Mouse (Mus musculus) intestine, embryonic 15.5 days (tissue): ENCODE results near the gene Asb11. TPM values are rescaled to one million over a fixed set of nuclear protein-coding genes. Genes with fewer than 3 reads are reported as not detected.

Source experiments
- ATAC-seq: fragments of 200-750 bp; cut with Nextera tagmentation; 2 replicates; pipeline ENCODE4 v1.8.0; 2017; ENCODE audit warnings: moderate TSS enrichment, moderate library complexity
- H3K27ac ChIP-seq: fragments of 300-500 bp; sonication (generic); 2 replicates; pipeline ENCODE4 v1.5.1; 2015; ENCODE audit warnings: mild to moderate bottlenecking, inconsistent platforms
- H3K27me3 ChIP-seq: fragments of 300-500 bp; sonication (generic); replicated peaks from 2 replicates; pipeline ENCODE4 v1.6.1; 2015; ENCODE audit warnings: inconsistent platforms
- H3K36me3 ChIP-seq: fragments of 300-500 bp; sonication (generic); 2 replicates; pipeline ENCODE4 v1.6.1; 2015; ENCODE audit warnings: inconsistent platforms
- H3K4me1 ChIP-seq: fragments of 300-500 bp; sonication (generic); replicated peaks from 2 replicates; pipeline ENCODE4 v1.6.1; 2015; ENCODE audit warnings: inconsistent platforms
- H3K4me2 ChIP-seq: fragments of 300-500 bp; sonication (generic); replicated peaks from 2 replicates; pipeline ENCODE4 v1.6.1; 2015; ENCODE audit warnings: mild to moderate bottlenecking, inconsistent platforms
- H3K4me3 ChIP-seq: fragments of 300-500 bp; sonication (generic); replicated peaks from 2 replicates; pipeline ENCODE4 v1.5.1; 2015; ENCODE audit warnings: inconsistent platforms
- H3K9ac ChIP-seq: fragments of 300-500 bp; sonication (generic); 2 replicates; pipeline ENCODE4 v1.6.1; 2015; ENCODE audit warnings: inconsistent platforms
- H3K9me3 ChIP-seq: fragments of 300-500 bp; sonication (generic); 2 replicates; pipeline ENCODE4 v1.6.1; 2016; ENCODE audit warnings: inconsistent platforms
- WGBS: fragments of 180-500 bp; shearing (Covaris S2); methylation state at CpG from one replicate; pipeline ENCODE4 v1.1.7; 2015; 5-methylcytosine and 5-hydroxymethylcytosine counted together
- polyA plus RNA-seq: library from polyadenylated mRNA; unstranded; fragments of >200 nt; fragmentation: Nextera tagmentation; extraction: Ambion mirVana; gene quantifications from 2 replicates; pipeline ENCODE4 v1.2.1, GENCODE M21; 2015

Asb11 gene
- polyA plus RNA-seq, 1 experiment from 2014 or later: 0.10 TPM

GRCm38 (mm10) chrX:164424821-164425220, 12.0 kb upstream of the Asb11 start:
- no peak overlapping the region for H3K9ac ChIP-seq
- WGBS: 74% methylated on average over 1 of the region's 1 CpGs
- no peaks in the 10 kb centered on the region for H3K27me3 ChIP-seq
- H3K4me2 ChIP-seq: no peak overlapping the region
- H3K9me3 ChIP-seq: no peaks in the 10 kb centered on the region
- no peak for ATAC-seq
- H3K4me3 ChIP-seq: no peak overlapping the region
- no peak overlapping the region for H3K27ac ChIP-seq
- no peaks in the 10 kb centered on the region for H3K36me3 ChIP-seq
- H3K4me1 ChIP-seq: no peaks in the 10 kb centered on the region

GRCm38 (mm10) chrX:164427295-164427694, 9.5 kb upstream of the Asb11 start:
- 72% methylated on average over 4 of the region's 4 CpGs for WGBS

GRCm38 (mm10) chrX:164428224-164428623, 8.6 kb upstream of the Asb11 start:
- Histone ChIP-seq H3K4me3 (no peak overlapping the region), H3K36me3 (no peaks in the 10 kb centered on the region), H3K4me1 (no peaks in the 10 kb centered on the region), H3K4me2 (no peak overlapping the region), H3K27ac (no peak overlapping the region), H3K9me3 (no peaks in the 10 kb centered on the region), H3K9ac (no peak overlapping the region), H3K27me3 (no peaks in the 10 kb centered on the region)
- no peak for ATAC-seq
- 77% methylated on average over 2 of the region's 2 CpGs for WGBS

More at GRCm38 (mm10) chrX:164427295-164427694, 9.5 kb upstream of the Asb11 start:
- Histone ChIP-seq H3K27ac (no peak overlapping the region), H3K4me1 (no peaks in the 10 kb centered on the region), H3K27me3 (no peaks in the 10 kb centered on the region), H3K4me2 (no peak overlapping the region), H3K9me3 (no peaks in the 10 kb centered on the region), H3K4me3 (no peak overlapping the region), H3K36me3 (no peaks in the 10 kb centered on the region), H3K9ac (no peak overlapping the region)
- peak; percentile 90 for ATAC-seq

- ATAC-seq: no peak
- H3K27ac ChIP-seq: no peak overlapping the region
- no peak overlapping the region for H3K4me3 ChIP-seq
- 65% methylated on average over 6 of the region's 6 CpGs for WGBS
- H3K4me2 ChIP-seq: no peak overlapping the region
- H3K36me3 ChIP-seq: no peaks in the 10 kb centered on the region
- no peak overlapping the region for H3K9ac ChIP-seq
- H3K9me3 ChIP-seq: no peaks in the 10 kb centered on the region
- no peaks in the 10 kb centered on the region for H3K4me1 ChIP-seq
- no peaks in the 10 kb centered on the region for H3K27me3 ChIP-seq
Observed at GRCm38 (mm10) chrX:164430621-164431020, 6.2 kb upstream of the Asb11 start.

- Histone ChIP-seq H3K4me2 (no peak overlapping the region), H3K27ac (no peak overlapping the region), H3K36me3 (no peaks in the 10 kb centered on the region), H3K27me3 (no peaks in the 10 kb centered on the region), H3K4me3 (no peak overlapping the region), H3K4me1 (no peaks in the 10 kb centered on the region), H3K9ac (no peak overlapping the region), H3K9me3 (no peaks in the 10 kb centered on the region)
- 69% methylated on average over 2 of the region's 2 CpGs for WGBS
- ATAC-seq: 0 out of 2 replicates have a peak, but pooled peaks have one; percentile 32
Observed at GRCm38 (mm10) chrX:164431133-164431532, 5.7 kb upstream of the Asb11 start.

GRCm38 (mm10) chrX:164431541-164431940, 5.3 kb upstream of the Asb11 start:
- H3K9me3 ChIP-seq: no peaks in the 10 kb centered on the region
- no peak overlapping the region for H3K27ac ChIP-seq
- ATAC-seq: 0 out of 2 replicates have a peak, but pooled peaks have one; percentile 11
- no peaks in the 10 kb centered on the region for H3K4me1 ChIP-seq
- H3K4me2 ChIP-seq: no peak overlapping the region
- WGBS: 83% methylated on average over 6 of the region's 6 CpGs
- no peaks in the 10 kb centered on the region for H3K36me3 ChIP-seq
- no peaks in the 10 kb centered on the region for H3K27me3 ChIP-seq
- H3K4me3 ChIP-seq: no peak overlapping the region
- H3K9ac ChIP-seq: no peak overlapping the region

GRCm38 (mm10) chrX:164432682-164433081, 4.1 kb upstream of the Asb11 start:
- Histone ChIP-seq H3K27me3 (no peaks in the 10 kb centered on the region), H3K4me3 (no peak overlapping the region), H3K4me2 (no peak overlapping the region), H3K4me1 (no peaks in the 10 kb centered on the region), H3K9me3 (no peaks in the 10 kb centered on the region), H3K9ac (no peak overlapping the region), H3K36me3 (no peaks in the 10 kb centered on the region), H3K27ac (no peak overlapping the region)
- WGBS: 95% methylated on average over 9 of the region's 9 CpGs
- no peak for ATAC-seq

- 83% methylated on average over 7 of the region's 7 CpGs for WGBS
- no peaks in the 10 kb centered on the region for H3K4me1 ChIP-seq
- ATAC-seq: no peak
Observed at GRCm38 (mm10) chrX:164439462-164439861, 2.7 kb downstream of the Asb11 start.

GRCm38 (mm10) chrX:164440140-164440539, 3.3 kb downstream of the Asb11 start:
- H3K9me3 ChIP-seq: no peaks in the 10 kb centered on the region
- H3K36me3 ChIP-seq: no peaks in the 10 kb centered on the region
- no peak for ATAC-seq
- no peak overlapping the region for H3K4me2 ChIP-seq
- no peaks in the 10 kb centered on the region for H3K27me3 ChIP-seq
- no peak overlapping the region for H3K27ac ChIP-seq
- H3K9ac ChIP-seq: no peak overlapping the region
- H3K4me3 ChIP-seq: no peak overlapping the region
- WGBS: 60% methylated on average over 2 of the region's 2 CpGs
- H3K4me1 ChIP-seq: no peaks in the 10 kb centered on the region

More at GRCm38 (mm10) chrX:164439462-164439861, 2.7 kb downstream of the Asb11 start:
- no peak overlapping the region for H3K4me3 ChIP-seq
- H3K27me3 ChIP-seq: no peaks in the 10 kb centered on the region
- H3K27ac ChIP-seq: no peak overlapping the region
- no peaks in the 10 kb centered on the region for H3K9me3 ChIP-seq
- no peak overlapping the region for H3K9ac ChIP-seq
- H3K36me3 ChIP-seq: no peaks in the 10 kb centered on the region
- H3K4me2 ChIP-seq: no peak overlapping the region

- 81% methylated on average over 3 of the region's 3 CpGs for WGBS
- Histone ChIP-seq H3K36me3 (no peaks in the 10 kb centered on the region), H3K4me2 (no peak overlapping the region), H3K4me3 (no peak overlapping the region), H3K9me3 (no peaks in the 10 kb centered on the region), H3K9ac (no peak overlapping the region), H3K4me1 (no peaks in the 10 kb centered on the region), H3K27ac (no peak overlapping the region), H3K27me3 (no peaks in the 10 kb centered on the region)
- ATAC-seq: no peak
Observed at GRCm38 (mm10) chrX:164440703-164441102, 3.9 kb downstream of the Asb11 start.

- ATAC-seq: no peak
- Histone ChIP-seq H3K27me3 (no peaks in the 10 kb centered on the region), H3K4me3 (no peak overlapping the region), H3K9ac (no peak overlapping the region), H3K4me1 (no peaks in the 10 kb centered on the region), H3K36me3 (no peaks in the 10 kb centered on the region), H3K27ac (no peak overlapping the region), H3K9me3 (no peaks in the 10 kb centered on the region), H3K4me2 (no peak overlapping the region)
- 68% methylated on average over 3 of the region's 3 CpGs for WGBS
Observed at GRCm38 (mm10) chrX:164441306-164441705, 4.5 kb downstream of the Asb11 start.

GRCm38 (mm10) chrX:164445601-164446000, 8.8 kb downstream of the Asb11 start:
- Histone ChIP-seq H3K9ac (no peak overlapping the region), H3K27ac (no peak overlapping the region), H3K4me2 (no peak overlapping the region), H3K4me1 (no peaks in the 10 kb centered on the region), H3K9me3 (no peaks in the 10 kb centered on the region), H3K36me3 (no peaks in the 10 kb centered on the region), H3K4me3 (no peak overlapping the region), H3K27me3 (no peaks in the 10 kb centered on the region)
- no peak for ATAC-seq
- 73% methylated on average over 12 of the region's 12 CpGs for whole genome bisulfite sequencing

- WGBS: 79% methylated on average over 10 of the region's 10 CpGs
- Histone ChIP-seq H3K4me3 (no peak overlapping the region), H3K4me1 (no peaks in the 10 kb centered on the region), H3K9ac (no peak overlapping the region), H3K27me3 (no peaks in the 10 kb centered on the region), H3K4me2 (no peak overlapping the region), H3K36me3 (no peaks in the 10 kb centered on the region), H3K9me3 (no peaks in the 10 kb centered on the region), H3K27ac (no peak overlapping the region)
- ATAC-seq: 0 out of 2 replicates have a peak, but pooled peaks have one; percentile 47
Observed at GRCm38 (mm10) chrX:164446106-164446551, 9.3 kb downstream of the Asb11 start.
